Mouse (Mus musculus): ENCODE data around the gene Ggcx. TPM values are rescaled to one million over a fixed set of nuclear protein-coding genes. Genes with fewer than 3 reads are reported as not detected.
A peak's percentile ranks its signal among the peaks of the same experiment; 100 is the strongest.

Gene Ggcx
- polyA plus RNA-seq (2012; rRNA removed): 43.4 and 46.2 TPM in 2 replicates

DNA sequence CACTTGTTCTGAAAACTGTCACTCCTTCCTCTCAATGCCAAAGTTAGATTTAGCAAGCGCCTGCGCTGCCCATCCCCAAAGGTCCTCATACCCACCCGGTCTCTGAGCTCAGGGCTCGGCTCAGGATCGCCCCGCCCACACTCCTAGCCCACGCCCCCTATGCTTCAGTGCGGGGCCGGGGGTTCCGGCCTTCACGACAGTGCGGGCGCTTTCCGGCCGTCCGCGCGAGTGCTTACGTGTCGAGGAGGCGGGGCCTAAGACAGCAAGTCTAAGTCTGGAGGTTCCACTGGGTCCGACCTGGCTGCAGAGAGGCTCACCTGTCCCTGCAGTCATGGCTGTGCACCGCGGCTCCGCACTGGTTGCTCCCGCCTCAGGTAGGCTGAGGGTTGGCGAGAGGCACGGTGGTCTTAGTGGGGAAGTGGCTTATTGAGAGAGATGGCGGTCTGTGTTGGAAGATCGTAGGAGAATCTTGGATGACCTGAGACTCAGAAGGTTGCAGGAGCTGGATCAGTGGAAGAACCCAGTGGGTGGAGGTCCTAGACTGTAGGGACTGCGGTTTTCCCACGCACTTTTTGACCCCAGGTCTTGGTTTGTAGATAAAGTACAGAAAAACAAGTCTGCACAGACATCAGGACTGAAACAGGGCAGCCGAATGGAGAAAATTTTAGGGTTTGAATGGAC is at the start of gene Ggcx:
TSS of gene Ggcx (plus strand) at position 233 of the 681 bp plus-strand sequence.
- H3K4me1 ChIP-seq (ENCODE audit: control insufficient read depth, insufficient read depth, low read length): 0 out of 2 replicates have a peak, but pooled peaks cover 3% of the 10 kb centered on the region
- peak within 1 kb of the TSS; percentile 82 for H3K4me3 ChIP-seq (replicated peaks; ENCODE audit: extremely low read depth, low read depth, low read length)
- WGBS: under 1% methylated on average over 33 of the region's 33 CpGs
- TF ChIP-seq CTCF (IDR thresholded peaks at IDR 0.05; ENCODE audit: insufficient read depth, low read length) (no peak), POLR2A (IDR thresholded peaks at IDR 0.05; ENCODE audit: borderline replicate concordance, extremely low read depth, low read depth, low read length) (peak; percentile 97)
- peak; percentile 97 for DNase-seq

DNA sequence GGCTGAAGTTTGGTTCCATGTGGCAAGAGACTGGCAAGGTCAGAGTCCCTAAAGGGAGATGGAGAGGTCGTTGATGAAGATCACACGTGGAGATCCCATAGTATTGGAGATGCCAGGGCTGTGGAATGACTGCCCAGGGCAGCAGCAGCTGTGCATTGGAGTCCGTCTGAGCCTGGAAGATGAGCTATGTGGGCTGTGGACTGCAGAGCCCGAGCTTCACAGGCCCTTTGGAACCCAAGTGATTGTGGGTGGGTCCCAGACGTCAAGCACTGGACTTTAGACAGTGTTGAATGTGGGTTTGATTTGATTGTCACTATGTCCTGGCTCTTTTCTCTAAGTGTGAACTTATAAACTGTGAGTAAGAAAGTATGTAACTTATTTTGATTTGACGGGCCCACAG is 49.1 kb upstream of the Ggcx start:
- H3K4me1 ChIP-seq (ENCODE audit: control insufficient read depth, insufficient read depth, low read length): peaks cover 11% of the 10 kb centered on the region
- no peak overlapping the region for H3K4me3 ChIP-seq (replicated peaks; ENCODE audit: extremely low read depth, low read depth, low read length)
- 66% methylated on average over 6 of the region's 6 CpGs for WGBS
- TF ChIP-seq CTCF (IDR thresholded peaks at IDR 0.05; ENCODE audit: insufficient read depth, low read length) (no peak), POLR2A (IDR thresholded peaks at IDR 0.05; ENCODE audit: borderline replicate concordance, extremely low read depth, low read depth, low read length) (no peak)
- DNase-seq: no peak

DNA sequence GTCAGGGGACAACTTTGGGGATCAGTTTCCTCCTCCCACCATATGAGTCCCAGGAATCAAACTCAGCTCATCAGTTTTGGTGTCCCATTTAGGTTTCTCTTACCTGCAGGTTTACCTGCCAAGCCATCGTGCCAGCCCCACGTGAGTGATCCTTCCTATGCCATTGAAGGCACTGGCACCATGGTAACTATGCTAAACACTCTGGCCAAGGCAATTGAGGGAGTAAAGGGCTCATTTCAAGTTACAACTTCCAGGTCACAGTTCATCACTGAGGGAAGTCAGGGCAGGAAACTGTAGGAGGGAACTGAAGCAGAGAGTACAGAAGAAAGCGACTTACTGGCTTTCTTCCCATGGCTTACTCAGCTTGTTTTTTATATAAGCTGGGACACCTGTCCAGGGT is 47.8 kb upstream of the Ggcx start:
- no peak for DNase-seq
- Histone ChIP-seq H3K4me1 (ENCODE audit: control insufficient read depth, insufficient read depth, low read length) (peaks cover 13% of the 10 kb centered on the region), H3K4me3 (replicated peaks; ENCODE audit: extremely low read depth, low read depth, low read length) (no peak overlapping the region)
- TF ChIP-seq POLR2A (IDR thresholded peaks at IDR 0.05; ENCODE audit: borderline replicate concordance, extremely low read depth, low read depth, low read length) (no peak), CTCF (IDR thresholded peaks at IDR 0.05; ENCODE audit: insufficient read depth, low read length) (no peak)
- WGBS: 46% methylated on average over 3 of the region's 3 CpGs

DNA sequence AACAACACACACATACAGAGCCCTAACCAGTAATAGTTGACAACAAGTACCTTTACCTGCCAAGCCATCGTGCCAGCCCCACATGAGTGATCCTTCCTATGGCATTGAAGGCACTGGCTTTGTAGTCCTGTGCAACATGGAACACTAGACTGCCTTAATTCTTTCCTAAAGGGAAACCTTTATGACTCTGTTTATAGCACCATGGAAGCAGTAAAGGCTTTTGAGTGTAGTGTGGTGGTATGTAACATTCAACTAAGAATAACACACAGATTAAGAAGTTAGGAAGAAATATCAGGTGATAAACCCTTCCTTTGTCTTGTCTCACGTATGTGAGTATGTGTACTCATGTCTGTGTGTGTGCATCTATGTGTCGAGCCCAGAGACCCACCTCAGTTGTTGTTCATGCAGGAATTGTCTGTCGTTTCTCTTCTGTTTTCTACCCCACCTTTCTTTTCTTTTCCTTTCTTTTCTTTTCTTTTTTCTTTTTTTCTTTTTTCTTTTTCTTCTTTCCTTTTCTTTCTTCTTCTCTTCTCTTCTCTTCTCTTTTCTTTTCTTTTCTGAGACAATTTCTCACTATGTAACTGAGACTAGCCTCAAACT is 47.2 kb upstream of the Ggcx start, which contains the start of gene Rnf181:
TSS of gene Rnf181 (minus strand) at position 113 of the 600 bp plus-strand sequence.
- 77% methylated on average over 4 of the region's 4 CpGs for WGBS
- TF ChIP-seq POLR2A (IDR thresholded peaks at IDR 0.05; ENCODE audit: borderline replicate concordance, extremely low read depth, low read depth, low read length) (no peak), CTCF (IDR thresholded peaks at IDR 0.05; ENCODE audit: insufficient read depth, low read length) (no peak)
- DNase-seq: no peak
- no peak within 1 kb of the TSS for H3K4me3 ChIP-seq (replicated peaks; ENCODE audit: extremely low read depth, low read depth, low read length)
- peaks cover 16% of the 10 kb centered on the region for H3K4me1 ChIP-seq (ENCODE audit: control insufficient read depth, insufficient read depth, low read length)

GRCm38 (mm10) chr6:72367460-72367974 is 46.6 kb upstream of the Ggcx start:
- 81% methylated on average over 4 of the region's 4 CpGs for WGBS
- no peak for DNase-seq
- TF ChIP-seq POLR2A (IDR thresholded peaks at IDR 0.05; ENCODE audit: borderline replicate concordance, extremely low read depth, low read depth, low read length) (no peak), CTCF (IDR thresholded peaks at IDR 0.05; ENCODE audit: insufficient read depth, low read length) (no peak)
- Histone ChIP-seq H3K4me3 (replicated peaks; ENCODE audit: extremely low read depth, low read depth, low read length) (no peak overlapping the region), H3K4me1 (ENCODE audit: control insufficient read depth, insufficient read depth, low read length) (peaks cover 18% of the 10 kb centered on the region)

GRCm38 (mm10) chr6:72369557-72369956 is 44.6 kb upstream of the Ggcx start:
- DNase-seq: no peak
- H3K4me1 ChIP-seq (ENCODE audit: control insufficient read depth, insufficient read depth, low read length): peaks cover 22% of the 10 kb centered on the region
- H3K4me3 ChIP-seq (replicated peaks; ENCODE audit: extremely low read depth, low read depth, low read length): no peak overlapping the region
- no peak for TF ChIP-seq CTCF (IDR thresholded peaks at IDR 0.05; ENCODE audit: insufficient read depth, low read length)
- TF ChIP-seq POLR2A (IDR thresholded peaks at IDR 0.05; ENCODE audit: borderline replicate concordance, extremely low read depth, low read depth, low read length): no peak
- WGBS: 62% methylated on average over 4 of the region's 4 CpGs

GRCm38 (mm10) chr6:72370091-72370490 is 44.0 kb upstream of the Ggcx start:
- no peak for TF ChIP-seq CTCF (IDR thresholded peaks at IDR 0.05; ENCODE audit: insufficient read depth, low read length)
- peak; percentile 21; the same call in 1 of the 2 replicates for TF ChIP-seq POLR2A (IDR thresholded peaks at IDR 0.05; ENCODE audit: borderline replicate concordance, extremely low read depth, low read depth, low read length)
- Histone ChIP-seq H3K4me3 (replicated peaks; ENCODE audit: extremely low read depth, low read depth, low read length) (no peak overlapping the region), H3K4me1 (ENCODE audit: control insufficient read depth, insufficient read depth, low read length) (peaks cover 22% of the 10 kb centered on the region)
- WGBS: 58% methylated on average over 12 of the region's 12 CpGs
- DNase-seq: no peak

DNA sequence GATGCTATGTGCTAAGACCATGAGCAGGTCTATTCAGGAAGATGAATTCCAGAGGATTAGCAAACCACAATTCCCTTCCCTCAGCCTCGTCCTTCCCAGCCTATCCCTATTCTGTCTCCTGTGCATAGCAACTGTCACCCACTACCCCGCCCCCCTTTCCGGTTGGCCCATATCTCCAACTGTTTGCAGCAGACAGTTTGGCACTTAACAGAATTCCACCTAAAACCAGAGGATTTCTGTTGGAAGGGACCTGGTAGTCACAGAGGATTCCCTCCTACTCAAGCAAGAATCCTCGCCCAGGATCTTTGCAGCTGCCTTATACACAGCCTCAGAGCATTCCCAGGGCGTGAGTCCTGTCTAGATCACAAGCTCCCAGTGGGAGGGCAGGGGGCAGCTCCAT is 43.0 kb upstream of the Ggcx start:
- 51% methylated on average over 5 of the region's 5 CpGs for WGBS
- DNase-seq: no peak
- no peak for TF ChIP-seq POLR2A (IDR thresholded peaks at IDR 0.05; ENCODE audit: borderline replicate concordance, extremely low read depth, low read depth, low read length)
- TF ChIP-seq CTCF (IDR thresholded peaks at IDR 0.05; ENCODE audit: insufficient read depth, low read length): no peak
- Histone ChIP-seq H3K4me3 (replicated peaks; ENCODE audit: extremely low read depth, low read depth, low read length) (no peak overlapping the region), H3K4me1 (ENCODE audit: control insufficient read depth, insufficient read depth, low read length) (peaks cover 22% of the 10 kb centered on the region)

GRCm38 (mm10) chr6:72371571-72371970 is 42.5 kb upstream of the Ggcx start:
- no peak overlapping the region for H3K4me3 ChIP-seq (replicated peaks; ENCODE audit: extremely low read depth, low read depth, low read length)
- H3K4me1 ChIP-seq (ENCODE audit: control insufficient read depth, insufficient read depth, low read length): peaks cover 22% of the 10 kb centered on the region
- no peak for DNase-seq
- 27% methylated on average over 1 of the region's 1 CpGs for WGBS
- TF ChIP-seq POLR2A (IDR thresholded peaks at IDR 0.05; ENCODE audit: borderline replicate concordance, extremely low read depth, low read depth, low read length): no peak
- no peak for TF ChIP-seq CTCF (IDR thresholded peaks at IDR 0.05; ENCODE audit: insufficient read depth, low read length)

Data from lung, adult 2 months (tissue).